Mouse (Mus musculus) layer of hippocampus, postnatal 36 days (tissue): ENCODE results near the gene Tnrc18. TPM values are rescaled to one million over a fixed set of nuclear protein-coding genes. Genes with fewer than 3 reads are reported as not detected.

ENCODE experiments used
- DNase-seq, 2 experiments: peaks; one replicate each; pipeline ENCODE4 v3.0.0; 2022
- total RNA-seq, 2 experiments: library from RNA; stranded (reverse); gene quantifications; 2 replicates each; pipeline ENCODE4 v1.2.3; 2021

Gene Tnrc18
- total RNA-seq, 2 experiments from 2014 or later, result 146 to 156 TPM

DNA sequence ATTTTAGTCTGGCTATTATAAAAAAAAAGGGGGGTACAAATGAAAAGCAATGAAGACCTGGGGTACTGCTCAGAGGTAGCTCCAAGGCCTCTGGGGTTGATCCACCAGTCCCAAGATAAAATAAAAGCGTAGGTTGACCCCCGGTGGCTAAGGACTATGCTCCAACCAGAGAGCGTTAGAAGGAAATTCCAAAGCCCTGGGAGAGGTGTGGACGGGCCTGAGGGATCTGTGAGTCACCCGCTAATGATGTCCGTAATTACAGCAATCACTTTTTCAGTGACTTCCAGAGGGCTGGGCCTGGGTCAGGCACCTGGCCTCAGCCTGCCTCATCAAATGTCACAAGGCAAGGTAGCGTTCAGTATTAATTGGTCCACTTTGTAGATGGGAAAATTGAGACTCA is 9.8 kb downstream of the Tnrc18 start:
- no peak for DNase-seq

DNA sequence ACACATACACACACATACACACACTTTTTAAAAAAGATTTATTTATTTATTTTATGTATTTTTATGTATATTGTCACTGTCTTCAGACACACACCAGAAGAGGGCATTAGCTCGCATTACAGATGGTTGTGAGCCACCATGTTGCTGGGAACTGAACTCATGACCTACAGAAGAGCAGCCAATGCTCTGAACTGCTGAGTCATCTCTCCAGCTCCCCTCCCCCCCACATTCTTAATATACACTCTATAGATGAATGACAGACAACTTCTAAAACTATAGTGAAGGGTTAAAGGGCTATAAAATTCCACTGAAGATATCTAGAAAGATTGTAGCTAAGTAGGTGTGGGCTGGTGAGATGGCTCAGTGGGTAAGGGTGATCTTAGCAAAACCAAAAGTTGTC is 13.7 kb downstream of the Tnrc18 start:
- no peak for DNase-seq

DNA sequence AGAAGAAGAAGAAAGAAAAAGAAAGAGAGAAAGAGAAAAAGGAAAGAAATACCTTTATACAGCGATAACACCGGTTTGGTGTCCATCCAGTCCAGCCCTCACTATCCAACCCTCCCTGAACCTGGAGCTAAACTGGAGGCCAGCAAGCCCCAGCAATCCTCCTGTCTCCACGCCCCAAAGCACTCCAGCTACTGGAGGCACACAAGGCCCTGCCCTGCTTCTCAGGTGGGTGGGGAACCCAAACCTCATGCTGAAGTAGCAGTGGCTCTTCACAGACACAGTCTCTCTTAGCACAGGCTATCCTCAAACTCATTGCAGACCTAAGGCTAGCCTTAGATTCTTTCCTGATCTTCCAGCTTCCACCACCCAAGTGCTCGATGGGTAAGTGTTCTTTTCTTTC is 14.6 kb downstream of the Tnrc18 start:
- DNase-seq, result no peak

DNA sequence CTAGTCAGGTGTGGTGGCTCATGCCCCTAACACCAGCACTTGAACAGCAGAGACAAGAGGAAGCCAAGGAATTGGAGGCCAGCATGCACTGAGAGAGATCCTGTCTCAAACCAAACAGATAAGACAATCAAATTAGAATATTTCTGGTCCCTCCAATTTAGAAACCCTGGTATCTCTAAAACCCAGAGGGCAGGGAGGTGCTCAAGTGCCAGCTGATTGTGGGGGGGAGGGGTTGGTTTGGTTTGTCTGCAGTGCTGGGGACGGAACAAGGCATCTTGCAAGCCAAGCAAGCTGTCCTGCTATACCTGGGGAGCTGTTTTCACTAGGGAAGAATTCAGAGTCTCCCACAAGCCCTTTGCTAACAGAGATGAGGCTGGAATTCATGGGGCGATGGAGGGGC is 15.5 kb downstream of the Tnrc18 start:
- no peak for DNase-seq

DNA sequence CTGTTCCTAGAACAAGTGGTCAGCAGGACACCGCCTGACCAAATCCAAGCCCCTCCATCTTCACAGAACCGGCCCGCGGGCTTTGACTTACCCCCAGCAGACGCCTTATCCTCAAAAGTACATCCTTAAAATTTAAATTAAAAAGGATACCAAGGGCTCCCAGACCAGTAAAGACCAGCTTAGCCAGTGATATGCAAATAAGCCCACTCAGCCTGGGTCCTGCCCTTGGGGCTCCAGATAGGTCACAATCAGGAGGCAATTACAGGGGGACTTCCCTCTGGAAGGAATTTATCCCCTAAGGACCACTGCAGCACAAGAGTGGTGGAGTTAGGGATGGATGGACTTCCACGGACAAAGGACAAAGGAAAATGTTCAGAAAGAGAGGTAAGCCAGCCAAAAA is 16.8 kb downstream of the Tnrc18 start:
- DNase-seq, result no peak

DNA sequence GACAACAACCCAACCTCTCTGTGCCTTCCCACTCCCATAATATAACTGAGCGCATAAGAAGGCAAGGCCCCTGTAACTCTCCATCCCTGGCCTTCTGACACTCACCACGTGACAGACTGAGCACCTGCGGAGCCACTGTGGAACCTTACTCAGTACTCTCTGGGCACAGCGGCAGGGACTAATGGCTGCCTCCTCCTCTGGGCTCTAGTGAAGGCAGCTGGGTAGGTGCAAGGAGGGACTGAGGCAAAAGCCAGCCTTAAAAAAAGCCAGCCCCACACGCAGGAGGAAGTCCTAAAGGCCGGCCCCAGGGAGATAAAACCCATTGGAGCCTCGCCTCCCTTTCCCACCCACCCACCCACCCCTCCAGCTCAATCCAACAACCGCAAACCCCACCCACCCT is 17.3 kb downstream of the Tnrc18 start:
- no peak for DNase-seq

DNA sequence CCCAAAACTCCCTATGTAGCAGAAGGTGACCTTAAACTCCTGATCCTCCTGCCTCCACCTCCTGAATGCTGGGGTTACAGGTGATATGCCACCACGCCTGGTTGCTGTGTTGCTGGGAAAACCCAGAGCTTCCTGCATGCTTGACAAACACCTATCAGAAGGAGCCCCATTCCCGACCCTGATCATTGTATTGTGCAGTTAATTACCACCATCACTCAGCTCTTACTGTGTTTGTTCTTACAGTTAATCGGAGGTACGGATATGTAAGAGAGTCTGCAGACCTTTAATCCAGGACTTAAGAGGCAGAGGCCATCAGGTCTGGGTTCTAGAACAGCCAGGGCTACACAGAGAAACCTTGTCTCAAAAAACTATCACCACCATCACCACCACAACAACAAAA is 18.2 kb downstream of the Tnrc18 start:
- no peak for DNase-seq

DNA sequence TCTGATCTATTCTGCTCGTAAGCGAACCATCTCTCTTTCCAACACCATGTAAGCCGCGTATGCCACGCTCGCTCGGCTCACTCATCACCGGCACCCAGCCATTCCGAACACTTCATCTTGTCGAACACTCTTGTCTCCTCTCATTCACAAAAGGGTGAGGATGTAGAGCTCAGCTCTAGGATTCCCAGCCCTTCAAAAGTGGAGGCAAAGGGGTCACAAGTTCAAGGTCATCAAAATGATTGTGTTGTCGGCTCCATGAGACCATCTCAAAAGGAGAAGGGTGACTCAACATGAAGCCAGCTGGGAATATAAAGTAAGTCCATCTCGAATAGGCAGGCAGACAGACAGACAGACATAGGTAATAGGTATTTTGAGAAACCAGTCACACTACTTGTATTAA is 19.3 kb downstream of the Tnrc18 start:
- DNase-seq, result no peak

DNA sequence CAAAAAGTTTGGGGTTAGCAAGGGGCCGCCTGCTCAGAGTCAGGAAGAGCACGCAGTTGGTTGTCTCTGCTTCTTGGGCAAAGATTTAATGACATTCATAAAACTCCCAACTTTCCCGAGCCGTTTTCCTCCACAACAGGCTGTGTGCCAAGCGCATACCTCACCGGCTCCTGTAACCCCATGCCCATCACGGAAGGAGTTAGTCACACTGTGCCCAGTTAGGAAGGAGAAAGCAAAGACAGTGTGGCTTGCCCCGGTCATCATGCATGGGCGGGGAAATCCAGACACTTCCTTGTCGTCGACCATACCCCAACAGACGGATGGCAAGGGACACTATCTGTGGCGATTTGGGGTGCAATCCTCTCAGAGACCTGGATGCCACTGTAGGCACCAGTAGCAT is 19.8 kb downstream of the Tnrc18 start:
- no peak for DNase-seq

DNA sequence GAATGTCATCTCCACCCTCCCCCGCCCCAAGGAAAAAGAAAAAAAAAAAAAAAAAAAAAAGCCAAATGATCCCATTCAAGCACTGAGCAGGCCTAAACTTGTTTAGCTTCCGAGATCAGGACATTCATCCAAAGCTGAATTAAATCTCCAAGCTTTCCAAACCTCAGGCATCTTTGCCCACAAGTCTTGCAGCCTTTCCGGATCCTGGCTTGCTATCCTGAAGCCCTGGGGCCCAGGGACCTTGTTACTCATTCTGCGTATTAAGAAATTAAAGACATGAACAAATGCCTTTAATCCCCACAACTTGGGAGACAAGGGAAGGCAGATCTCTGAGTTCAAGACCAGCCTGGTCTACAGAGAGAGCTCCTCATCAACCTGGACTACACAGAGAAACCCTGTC is 20.5 kb downstream of the Tnrc18 start:
- no peak for DNase-seq

DNA sequence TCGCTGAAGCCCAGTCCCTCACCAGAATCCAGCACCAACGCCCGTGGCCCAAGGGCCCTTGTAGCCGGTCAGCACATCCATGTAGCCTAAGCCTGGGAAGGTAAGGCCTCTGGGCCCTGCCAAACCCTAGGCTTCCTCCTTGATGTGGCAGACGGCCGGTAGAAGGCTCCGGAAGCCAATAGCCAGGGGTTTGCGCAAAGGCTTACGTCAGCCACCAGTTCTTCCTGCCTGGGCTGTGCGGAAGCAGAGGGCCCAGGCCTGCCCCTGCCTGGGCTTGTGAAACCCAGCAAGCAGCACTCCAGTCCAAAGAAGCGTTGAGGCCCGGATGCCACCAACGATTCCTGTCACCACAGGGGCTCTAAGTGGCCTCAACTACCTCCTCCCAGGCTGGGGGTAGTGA is 22.9 kb downstream of the Tnrc18 start:
- no peak for DNase-seq

DNA sequence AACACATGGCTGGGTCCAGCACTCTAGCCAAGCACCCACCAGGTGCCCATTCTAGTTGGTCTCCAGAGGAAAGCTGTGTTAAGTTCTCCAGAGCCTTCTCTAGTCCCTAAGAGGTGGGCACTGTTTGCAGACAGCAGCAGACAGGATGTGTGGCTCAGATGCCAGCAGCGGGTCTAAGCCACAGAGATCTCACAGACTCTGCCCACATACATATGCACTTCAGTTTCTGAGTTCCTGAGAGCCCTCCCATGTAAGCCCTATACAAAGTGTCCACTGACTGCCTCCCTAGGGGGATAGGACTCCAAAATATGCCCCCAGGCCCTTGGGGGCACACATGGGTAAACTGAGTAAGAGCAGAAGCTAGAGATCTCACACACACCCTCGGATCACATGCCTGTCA is 23.3 kb downstream of the Tnrc18 start:
- no peak for DNase-seq

DNA sequence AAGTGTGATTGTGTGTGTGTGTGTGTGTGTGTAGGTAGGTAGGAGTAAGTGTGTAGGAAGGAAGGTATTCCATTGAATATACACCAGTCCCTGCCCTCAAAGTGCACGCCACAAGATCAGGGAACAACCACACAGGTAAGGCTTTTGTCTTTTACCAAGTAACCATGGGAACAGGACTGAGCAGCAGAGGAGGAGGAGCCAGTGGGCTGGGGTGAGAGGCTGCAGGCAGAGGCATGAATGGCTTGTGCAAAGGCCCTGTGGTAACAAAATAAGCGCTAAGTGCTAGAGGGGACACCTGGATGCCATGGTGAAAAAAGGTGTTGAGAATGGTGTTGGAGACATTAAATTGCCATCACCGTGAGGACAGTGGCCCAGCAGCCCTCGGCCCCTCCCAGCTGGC is 24.9 kb downstream of the Tnrc18 start:
- no peak for DNase-seq

DNA sequence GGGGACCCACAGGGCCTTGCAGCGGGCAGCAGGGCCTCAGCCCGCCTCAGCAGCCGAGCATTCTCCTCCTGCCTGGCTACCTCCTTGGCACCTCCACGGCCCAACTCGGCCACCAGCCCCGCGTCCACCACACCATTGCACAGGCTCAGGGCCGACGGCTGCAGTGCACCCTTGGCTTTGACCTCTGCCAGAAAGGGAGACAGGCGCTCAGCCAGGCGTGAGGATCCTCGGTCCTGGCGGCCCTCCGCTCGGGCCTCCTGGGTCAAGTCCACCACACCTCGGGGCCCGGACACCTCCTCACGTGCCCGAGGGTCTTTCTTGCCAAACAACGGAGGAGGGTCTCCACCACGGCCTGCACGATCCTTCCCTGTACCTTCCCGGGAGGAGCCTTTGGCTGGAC is 29.2 kb downstream of the Tnrc18 start:
- no peak for DNase-seq

DNA sequence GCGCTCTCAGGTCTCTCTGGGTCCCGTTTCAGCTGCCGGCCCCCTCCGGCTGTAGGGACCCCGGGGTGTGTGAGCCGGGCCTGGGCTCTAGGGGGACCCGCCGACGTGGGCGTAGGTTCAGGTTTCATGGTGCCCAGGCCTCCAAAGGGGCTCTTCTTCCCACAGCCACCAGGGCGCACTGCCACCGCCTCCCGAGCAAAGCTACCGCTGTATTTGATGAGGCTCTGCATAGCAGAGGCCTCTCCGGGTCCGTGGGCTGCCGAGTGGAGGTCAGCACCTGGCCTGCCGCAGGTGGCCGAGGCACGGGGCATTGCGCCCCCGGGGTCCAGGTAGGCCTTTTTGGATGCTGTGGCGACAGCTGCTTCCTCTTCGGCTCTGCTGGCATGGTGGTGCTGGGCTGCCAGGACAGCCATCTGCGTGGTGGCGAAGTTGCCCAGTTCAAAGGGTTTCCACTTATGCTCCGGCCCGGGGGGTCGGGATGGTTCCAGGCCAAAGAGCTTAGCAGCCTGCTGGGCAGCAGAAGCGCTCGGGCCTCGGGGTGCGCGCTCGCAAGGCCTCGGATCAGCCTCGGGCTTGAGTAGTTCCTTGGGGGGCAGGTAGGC is 30.1 kb downstream of the Tnrc18 start:
- DNase-seq, result no peak

DNA sequence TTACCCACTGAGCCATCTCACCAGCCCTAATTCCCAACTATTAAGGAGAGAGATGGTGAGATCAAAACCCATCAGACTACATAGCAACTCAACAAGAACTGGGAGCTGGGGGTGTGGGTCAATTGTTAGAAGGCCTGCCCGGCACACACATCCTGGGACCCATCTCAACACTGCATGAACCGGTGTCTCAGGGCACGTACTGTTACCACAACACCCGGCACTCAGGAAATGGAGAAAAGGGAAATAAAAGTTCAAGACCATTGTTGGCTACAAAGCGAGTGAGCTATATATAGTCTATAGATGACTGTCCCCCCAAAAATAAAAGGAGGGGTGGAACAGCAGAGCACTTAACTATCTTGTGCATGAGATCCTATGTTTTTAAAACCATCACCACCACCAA is 30.8 kb downstream of the Tnrc18 start:
- no peak for DNase-seq

DNA sequence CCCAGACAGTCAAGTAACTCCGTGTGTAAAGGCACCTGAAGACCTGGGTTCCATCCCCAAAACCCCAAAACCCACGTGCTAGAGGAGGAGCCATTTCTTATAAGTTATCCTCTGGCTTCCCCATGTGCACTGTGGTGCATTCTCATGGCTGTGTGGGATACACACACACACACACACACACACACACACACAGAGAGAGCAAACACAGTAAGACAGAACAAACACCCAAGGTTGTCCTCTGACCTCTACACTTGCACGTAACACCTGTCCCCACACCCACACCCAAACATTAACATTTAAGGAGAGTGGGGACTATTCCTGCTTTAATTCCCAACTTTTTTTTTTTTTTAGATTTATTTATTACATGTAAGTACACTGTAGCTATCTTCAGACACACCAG is 31.2 kb downstream of the Tnrc18 start:
- no peak for DNase-seq

DNA sequence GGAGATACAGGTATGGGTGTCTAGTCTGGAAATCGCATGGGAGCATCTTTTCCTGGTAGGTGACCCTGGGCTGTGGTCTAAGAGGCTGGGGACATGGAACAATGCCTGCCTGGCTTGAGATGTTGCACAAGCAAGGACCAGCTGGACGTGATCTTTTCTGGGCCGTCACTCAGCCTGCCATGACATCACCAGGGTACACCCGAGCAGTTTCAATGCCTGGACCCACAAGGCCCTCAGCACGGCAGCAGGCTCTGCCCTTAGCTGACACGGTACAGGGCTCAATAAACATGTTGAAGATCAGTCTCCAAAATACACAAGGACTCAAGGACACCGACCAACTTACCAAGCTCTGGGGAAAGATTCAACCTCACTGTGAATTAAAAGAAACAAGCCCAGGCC is 34.3 kb downstream of the Tnrc18 start:
- no peak for DNase-seq

DNA sequence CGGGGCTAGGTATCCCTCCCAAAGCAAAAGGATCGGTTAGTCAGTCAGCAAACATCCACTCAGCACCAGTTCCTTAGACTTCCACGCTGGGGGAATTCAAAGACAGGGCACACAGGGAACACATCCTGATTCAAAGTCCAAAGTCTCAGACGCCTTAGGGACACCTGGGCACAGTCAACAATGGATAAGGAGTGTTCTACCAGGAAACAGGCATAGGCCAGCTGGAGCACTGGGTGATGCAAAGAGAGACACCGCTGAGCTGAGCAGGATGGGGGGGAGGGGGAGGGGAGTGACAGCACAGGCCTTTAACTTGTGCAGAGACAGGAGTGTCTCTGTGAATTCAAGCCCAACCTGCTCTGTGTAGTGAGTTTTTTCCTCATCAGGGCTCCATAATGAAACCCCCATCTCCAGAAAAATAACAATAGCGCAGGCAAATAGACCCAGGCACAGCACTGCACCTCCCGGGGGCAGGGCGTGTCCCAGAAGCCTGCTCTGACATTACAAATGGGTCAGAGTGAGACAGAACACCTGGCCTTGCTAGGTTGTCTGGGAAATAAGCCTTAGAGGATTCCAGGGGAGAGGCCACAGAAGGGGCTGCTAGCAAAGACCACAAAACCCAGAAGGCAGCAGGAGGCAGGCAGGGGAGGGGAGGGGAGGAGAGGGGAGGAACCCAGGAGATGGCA is 34.9 kb downstream of the Tnrc18 start:
- DNase-seq, result no peak

DNA sequence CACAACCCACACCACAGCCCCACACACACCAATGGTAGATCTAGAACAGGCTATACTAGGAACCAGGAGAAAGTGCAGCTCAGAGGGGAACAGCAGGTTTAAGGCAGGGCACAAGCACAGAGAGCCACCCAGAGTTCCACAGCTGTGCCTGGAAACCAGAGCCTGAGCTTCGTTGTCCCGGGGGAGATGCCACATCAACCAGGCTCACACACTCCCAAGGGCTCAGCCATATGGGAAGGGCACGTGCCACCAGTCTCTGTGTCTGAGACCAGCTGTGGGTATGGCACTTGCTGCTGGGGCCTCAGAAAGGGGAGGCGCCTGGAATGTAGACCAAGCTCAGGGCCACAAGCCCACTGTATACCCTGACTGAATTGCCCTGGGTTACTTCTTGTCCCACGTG is 36.9 kb downstream of the Tnrc18 start:
- DNase-seq, result no peak

DNA sequence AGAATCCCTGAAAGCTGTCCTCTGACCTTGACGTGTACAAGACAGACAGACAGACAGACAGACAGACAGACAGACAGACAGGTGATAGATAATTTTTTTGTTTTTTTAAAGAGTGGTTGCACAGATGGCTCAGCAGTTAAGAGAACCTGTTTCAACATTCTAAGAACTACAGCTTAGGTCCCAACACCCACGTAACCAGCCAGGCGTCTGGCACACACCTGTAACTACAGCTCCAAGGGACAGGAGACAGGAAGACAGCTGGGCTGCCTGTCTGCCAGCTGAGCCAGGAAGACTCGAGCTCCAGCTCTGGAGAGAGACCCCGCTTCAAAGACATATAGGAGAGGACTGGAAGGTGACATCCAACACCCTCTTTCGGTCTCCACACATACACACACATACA is 38.6 kb downstream of the Tnrc18 start:
- DNase-seq, result no peak

DNA sequence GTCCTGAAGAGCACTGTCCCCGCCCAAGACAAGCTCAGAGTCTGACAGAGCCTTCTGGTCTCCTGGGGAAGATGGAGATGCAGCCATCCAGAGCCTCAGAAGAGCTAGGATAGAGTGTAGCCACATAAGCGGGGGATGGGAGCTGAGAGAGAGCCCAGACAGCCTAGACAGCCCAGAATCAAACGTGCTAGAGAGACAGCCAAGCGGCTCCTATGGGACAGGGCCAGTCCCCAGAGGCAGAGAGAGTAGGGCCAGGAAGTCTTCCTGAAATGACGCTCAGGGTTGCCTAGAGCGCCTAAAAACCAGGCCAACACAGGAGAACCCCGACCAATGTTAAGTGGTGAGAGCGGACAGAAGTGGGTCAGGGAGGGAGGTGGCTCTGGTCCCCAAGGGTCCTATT is 39.3 kb downstream of the Tnrc18 start:
- DNase-seq, result no peak

DNA sequence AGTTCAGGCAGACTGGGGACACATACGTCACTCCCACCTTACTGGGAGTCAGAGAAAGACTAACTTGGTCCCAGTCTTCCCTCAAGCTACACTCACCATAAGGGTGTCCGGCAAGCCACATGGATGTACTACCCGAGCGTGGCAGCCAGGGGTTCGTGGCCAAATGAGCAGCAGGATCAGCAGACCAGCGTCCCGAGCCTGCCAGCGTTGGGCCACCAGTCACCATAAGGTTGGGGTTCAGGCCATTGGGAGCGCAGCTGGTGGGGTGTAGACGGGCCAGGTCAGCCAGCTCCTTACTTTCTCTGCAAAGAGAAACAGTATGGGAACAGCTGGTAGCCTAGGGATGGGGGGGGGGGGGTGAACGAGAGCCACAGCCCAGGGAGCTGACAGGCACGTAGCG is 41.4 kb downstream of the Tnrc18 start:
- DNase-seq, result no peak

DNA sequence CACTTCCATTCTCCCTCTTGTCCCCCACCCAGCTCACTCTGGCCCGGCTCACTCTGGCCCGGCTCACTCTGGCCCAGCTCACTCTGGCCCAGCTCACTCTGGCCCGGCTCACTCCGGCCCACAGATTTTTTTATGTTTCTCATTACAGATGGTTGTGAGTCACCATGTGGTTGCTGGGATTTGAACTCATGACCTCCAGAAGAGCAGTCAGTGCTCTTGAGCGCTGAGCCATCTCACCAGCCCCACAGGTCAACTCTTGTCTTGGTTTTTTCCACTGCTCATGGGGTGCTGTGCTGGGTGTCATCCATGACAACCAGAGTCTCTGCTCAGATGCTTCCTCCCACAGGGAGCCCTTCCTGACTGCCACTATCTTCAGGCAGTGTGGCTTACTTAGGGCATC is 42.7 kb downstream of the Tnrc18 start:
- no peak for DNase-seq

DNA sequence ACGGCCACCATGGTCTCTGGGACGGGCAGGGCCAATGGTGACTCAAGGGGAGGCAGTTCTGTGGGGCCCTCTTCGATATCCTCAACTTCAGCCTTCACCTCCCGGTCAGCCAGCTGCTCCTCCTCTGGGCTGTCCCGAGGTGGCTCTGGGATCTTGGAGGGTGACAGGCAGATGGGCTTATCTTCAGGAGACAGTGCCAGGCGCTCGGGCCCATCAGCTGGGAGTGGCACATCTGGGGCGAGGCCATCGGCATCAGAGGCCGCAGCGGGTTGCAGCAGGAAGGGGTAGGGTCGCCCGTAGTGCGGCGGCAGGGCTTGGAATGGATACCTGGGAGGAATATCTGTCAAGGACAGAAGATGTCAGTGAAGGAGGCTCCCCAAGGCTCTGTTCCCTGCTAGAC is 45.5 kb downstream of the Tnrc18 start:
- no peak for DNase-seq
